Mouse (Mus musculus): ENCODE data around the gene Lgr4. TPM values are rescaled to one million over a fixed set of nuclear protein-coding genes. Genes with fewer than 3 reads are reported as not detected.

The Lgr4 gene
- total RNA-seq, 2 experiments from 2014 or later = 108 to 133 TPM

DNA sequence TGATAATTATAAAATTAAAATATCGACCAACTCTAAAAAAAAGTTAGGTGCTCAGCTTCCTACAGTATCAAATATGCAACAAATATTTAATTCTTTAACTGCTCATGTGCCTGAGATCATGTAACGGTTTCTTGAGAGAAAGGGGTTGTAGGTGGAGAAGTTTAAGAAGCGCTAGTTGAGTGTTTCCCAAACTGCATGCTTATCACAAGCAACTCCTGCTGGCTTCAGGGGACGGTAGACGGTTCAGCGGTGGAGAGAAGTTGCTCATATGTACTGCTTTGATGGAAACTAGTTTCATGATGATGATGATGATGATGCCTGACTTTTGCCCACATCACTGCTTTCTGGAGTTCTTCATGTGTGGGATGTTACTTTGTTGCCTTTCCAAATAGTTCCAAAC, 29.0 kb downstream of the Lgr4 start:
- no peak for DNase-seq (ENCODE audit: low spot score in 2 of 2)

DNA sequence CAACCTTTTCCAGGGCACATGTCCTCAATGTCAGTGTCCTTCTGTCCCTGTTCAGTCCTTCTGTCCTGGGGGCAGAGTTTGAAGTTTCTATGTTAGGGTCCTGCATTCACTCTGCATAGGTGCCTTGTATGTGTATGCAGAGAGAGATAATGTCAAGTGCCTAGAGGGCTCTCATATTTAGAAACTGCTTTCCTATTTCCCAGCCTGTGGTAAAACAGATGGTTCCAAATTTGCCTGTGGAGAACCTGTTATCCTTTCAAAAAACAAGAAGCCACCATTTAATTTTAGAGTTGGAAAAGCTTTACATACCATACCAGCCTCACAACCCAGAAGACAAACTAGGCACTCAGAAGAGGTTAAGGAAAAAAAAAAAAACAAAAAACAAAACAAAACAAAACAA, 32.1 kb downstream of the Lgr4 start:
- no peak for DNase-seq (ENCODE audit: low spot score in 2 of 2)

DNA sequence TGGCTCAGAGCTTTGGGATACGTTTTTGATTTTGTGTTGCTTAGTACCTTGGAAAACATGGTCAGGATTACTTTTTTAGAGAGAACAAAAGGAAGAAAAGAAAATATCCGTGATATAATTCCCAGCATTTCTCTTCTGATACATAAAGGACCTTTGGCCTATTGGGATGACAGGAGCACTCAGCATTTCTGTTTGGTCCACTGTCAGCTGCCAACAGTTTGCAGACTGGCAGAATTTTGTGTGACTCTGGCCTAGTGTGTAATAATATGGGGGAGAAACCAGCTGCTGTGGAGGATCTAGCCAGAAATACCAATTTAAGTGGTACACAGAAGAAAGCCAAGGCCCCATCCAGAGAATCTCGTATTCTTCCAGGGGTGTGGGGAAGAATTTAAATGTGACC, 32.9 kb downstream of the Lgr4 start:
- no peak for DNase-seq (ENCODE audit: low spot score in 2 of 2)

DNA sequence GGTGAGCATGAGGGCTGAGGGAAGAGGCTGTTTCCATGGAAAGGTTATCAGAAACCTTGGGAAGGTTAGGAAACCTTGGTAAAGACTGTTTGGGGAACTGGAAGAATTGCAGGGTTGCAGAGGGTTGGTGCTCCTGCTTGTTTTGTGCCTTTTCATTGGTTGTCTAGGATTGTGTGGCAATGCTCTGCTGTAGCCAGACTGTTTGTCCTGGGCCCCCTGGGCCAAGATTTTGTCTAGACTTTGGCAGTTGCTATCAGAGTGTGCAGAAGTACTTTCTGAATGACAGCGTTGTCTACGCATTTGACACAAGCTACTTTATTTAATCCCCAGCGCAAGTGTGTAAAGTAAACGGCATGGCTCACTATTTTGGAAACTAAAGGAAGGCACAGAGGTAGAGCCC, 33.6 kb downstream of the Lgr4 start:
- DNase-seq (ENCODE audit: low spot score in 2 of 2) = no peak

DNA sequence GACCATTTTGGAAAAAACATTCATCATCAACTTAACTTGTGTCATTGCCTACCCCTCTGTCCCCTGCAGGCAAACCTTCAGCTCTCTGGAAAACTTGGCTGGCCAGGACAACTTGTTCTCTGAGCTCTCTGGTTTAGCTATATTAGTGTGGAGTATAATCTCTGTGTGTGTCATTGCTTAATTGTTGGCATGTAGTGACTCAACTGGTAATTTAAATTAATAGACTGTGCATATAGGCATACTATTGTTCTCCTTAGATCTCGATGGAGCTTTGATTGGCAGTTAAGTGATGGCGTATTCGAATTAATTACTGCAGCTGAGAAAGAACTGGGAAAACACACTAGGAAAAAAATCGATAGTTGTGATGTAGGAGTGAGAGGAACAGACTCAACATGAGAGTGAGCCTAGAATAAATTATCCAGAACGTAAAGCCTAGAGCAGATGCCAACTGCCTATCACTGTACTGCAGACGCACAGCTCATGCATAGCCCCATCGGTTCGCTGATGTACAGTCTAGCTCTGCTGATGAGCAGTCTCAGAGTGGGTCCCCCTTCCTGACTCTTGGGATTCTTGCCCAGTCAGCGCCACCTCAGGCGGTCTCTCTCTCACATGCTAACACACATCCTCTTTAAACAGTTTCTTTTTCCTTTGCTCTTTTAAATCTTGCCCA, 35.7 kb downstream of the Lgr4 start:
- DNase-seq (ENCODE audit: low spot score in 2 of 2) = no peak

DNA sequence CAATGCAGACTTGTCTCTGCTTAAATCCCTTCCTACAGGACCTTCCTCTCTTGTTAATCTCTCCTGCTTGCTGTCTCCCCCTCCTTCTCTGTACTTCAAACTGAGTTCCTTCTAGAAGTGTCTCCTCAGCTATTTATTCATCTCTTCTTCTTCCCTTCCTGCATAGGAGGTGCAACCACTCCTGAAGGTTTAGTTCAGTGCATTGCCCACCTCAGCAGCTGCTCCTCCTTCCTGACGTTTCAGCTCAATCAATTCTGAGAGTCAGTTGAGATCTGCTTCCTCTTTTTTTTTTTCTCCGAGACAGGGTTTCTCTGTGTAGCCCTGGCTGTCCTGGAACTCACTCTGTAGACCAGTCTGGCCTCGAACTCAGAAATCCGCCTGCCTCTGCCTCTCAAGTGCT, 36.4 kb downstream of the Lgr4 start:
- no peak for DNase-seq (ENCODE audit: low spot score in 2 of 2)

DNA sequence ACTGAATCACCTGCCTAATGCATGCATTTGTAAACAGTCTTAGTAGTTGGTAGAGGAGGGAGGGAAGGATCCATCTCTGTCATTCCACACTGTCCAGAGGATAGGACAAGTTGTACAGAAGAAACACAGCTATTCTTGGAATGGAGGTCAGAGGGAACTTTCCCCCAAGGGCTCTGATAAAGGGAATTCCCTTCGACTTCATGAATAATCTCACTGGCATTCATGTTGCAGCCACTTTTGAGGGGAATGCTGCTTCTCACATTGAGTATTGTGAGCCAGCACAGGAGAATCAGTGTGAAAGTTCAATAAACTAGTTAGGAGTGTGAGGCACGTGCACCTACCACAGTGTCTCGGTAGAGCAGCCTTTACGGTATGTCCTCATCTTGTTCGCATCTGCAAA, 37.6 kb downstream of the Lgr4 start:
- no peak for DNase-seq (ENCODE audit: low spot score in 2 of 2)

DNA sequence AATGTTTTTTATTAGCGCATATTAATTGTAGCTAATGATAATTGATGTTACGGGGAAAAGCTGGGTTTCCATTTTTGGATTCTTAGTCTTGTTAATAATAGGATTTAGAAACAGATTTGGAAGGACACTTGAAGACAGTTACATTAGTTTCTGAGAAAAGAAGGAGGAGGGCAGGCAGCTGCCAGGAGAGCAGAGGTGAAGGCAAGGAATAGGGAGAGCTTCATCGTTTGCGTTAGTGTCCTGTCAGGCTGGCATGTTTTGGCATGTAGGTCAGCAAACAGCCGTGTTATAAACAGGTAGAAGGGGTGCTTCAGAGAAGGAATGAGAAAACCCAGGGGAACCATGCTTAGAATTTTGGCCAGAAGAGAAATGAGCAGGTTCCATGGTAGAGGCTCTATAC, 38.5 kb downstream of the Lgr4 start:
- DNase-seq (ENCODE audit: low spot score in 2 of 2) = no peak

DNA sequence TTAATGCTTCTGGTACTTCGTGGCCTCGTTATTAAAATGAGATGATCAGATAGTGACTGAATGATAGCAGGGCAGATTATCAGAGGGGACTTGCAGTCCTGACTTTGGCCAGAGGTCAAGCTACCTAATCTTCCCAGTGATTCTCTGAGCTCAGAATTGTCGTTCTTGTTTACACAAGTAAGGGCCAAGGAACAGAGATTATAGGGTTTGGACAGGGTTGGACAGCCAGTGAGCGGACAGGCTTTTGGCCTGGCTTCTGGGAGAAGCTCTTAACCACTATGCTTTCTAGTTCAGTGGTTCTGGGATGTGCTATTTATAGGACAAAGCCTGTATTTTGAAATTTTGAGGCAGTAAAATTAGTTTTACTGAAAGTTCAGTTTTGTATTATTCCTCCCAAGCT, 39.3 kb downstream of the Lgr4 start:
- no peak for DNase-seq (ENCODE audit: low spot score in 2 of 2)

DNA sequence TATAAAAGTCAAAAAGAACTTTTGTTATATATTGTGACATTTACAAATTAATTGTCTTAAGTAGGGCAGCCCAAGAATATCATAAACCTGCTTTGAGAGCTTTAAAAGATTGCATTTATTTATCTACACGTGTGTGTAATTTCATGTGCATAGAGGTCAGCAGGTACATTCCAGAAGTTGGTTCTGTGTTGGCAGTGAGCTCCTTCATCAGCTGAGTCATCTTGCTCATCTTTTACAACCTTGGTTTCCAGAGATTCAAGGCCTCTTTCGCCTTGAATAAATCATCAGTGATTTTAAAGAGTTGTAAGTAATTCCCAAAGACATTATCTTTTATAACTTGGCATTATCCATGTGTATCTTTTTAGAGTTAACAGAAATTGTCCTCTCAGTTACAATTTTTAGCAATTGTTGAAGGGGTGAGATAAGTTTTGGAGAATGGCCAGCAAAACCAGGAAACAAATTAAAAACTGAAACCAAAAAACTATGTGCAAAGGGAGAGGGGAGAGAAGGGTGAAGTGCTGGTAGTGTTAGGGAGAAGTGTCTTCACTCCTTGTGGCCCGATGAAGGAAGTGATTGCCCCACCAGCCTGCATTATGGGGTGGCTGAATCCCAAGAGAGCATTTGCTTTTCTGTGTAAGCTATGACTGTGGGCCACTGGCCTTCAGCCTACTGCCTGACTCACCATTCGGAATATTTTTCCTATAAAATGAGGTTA, 41.4 kb downstream of the Lgr4 start:
- DNase-seq (ENCODE audit: low spot score in 2 of 2) = no peak

DNA sequence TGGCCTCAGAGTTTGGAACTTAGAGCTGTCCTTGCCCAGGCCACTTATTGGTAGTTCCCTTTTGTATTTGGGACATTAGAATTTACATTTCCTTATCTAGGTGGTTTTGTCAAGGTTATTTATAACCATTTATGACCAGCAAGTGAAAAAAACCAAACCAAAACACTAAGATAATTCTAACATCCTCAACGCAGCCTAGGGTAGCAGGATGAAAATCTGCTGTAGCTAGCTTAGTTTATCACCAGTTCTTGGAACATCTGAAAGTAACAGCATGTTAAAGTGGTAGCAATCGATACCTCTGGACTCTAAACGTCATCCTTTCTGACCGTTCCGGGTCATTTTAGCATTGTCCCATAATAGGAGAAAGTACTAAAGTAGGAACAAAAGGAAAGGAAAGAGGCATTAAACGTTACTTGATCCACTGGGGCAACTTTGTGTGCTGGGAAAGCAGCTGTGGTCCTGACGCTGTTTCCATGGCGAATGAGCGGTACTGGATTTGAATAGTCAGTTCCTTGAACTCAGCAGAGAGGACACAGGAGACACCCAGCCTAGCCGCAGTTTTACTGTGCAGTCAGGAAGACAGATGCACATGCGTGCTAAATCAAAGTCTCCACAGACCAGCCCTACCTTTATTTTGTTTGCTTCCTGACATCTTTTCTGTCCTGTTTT, 42.1 kb downstream of the Lgr4 start:
- no peak for DNase-seq (ENCODE audit: low spot score in 2 of 2)

DNA sequence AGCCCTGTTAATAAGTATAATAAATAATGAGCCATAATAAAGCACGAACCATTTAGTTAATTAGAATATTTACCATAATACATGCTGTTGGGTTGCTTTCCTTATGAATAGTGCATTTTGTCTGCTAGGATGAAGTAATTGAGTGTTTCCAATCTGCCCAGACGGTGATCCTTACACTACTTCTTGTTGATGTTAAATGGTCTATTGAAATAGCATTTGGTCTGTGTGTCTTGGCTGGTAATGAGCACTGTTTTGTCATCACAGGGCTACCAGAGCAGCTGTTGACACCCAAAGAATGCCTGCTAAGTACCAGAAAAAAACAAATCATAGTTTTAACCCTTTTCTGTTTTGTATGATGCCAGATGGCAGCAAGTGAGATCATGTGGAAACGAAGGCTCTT, 42.8 kb downstream of the Lgr4 start:
- no peak for DNase-seq (ENCODE audit: low spot score in 2 of 2)

DNA sequence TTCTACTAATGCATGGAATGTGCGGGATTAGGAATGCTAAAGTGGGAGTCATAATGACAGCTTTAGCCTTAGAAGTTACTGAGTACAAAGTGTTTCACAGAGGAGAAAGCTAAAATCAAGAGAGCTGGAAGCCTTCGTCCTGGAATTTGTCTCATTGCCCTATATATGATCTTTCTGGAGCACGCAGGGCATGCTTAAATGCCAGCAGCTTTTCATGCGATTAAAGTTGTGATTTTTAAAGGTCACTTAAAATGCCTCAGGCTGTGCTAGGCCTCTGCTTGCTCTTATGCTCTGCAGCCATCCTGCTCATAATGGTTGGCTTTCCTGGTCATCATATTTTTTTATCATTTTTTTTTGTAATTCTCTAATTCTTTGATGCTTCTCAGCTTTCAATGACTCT, 43.7 kb downstream of the Lgr4 start:
- no peak for DNase-seq (ENCODE audit: low spot score in 2 of 2)

DNA sequence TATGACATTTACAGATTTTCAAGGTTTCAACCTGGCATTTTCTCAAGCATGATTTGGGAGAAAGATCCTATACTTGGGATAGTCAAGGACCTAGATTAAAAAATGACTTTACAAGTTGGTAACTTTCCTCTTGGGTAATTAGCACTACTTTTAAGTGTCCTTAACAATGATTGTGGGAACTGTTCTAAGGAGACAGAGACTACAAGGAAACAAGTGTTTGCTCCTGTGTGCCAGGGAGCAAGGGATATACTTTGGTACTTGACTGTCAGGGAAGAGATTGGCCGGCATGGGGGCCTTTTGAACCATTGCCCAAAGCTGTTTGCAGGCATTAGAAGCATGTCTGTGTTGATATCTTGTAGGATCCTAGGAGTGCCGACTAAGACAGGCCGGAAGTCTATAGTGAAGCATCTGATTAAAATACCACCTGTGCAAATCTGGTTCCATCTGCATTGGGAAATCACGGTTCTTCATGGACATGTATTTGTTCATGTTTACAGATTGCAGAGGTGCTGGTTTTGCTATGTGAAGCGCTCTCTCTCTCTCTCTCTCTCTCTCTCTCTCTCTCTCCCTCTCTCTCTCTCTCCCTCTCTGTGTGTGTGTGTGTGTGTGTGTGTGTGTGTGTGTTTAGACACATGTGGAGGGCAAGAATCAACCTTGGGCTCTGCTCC, 46.3 kb downstream of the Lgr4 start:
- DNase-seq (ENCODE audit: low spot score in 2 of 2) = no peak

DNA sequence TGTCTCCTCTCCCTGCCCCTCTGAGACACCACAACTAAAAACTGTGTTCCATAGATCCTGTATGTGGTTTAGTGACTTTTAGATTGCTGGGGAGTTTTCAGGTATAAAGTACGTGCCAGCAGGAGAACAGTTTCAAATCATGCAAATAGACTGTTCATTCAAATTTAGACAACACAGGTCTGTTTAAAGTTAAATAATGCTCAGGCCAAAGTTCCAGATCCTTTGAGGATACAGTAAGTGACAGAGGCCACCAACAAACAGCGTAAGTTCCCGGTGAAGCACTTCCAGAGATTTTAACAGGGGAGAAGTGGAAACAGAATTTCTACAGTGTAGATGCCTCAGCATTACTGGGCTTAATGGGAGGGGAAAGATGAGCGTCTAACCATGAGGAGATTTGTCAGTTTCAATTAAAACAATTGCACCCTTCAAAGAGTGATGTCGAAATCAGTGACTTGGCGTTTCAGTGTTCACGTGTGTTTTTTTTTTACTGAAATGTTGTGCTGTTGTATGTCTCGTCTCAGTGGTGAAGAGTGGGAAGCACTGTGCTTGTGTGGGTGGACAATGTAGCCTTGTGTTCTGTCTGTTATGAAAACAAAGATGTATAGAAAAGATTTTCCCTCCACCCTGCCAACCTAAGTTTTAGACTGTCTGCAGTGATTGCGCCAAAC, 48.4 kb downstream of the Lgr4 start:
- DNase-seq (ENCODE audit: low spot score in 2 of 2) = no peak

DNA sequence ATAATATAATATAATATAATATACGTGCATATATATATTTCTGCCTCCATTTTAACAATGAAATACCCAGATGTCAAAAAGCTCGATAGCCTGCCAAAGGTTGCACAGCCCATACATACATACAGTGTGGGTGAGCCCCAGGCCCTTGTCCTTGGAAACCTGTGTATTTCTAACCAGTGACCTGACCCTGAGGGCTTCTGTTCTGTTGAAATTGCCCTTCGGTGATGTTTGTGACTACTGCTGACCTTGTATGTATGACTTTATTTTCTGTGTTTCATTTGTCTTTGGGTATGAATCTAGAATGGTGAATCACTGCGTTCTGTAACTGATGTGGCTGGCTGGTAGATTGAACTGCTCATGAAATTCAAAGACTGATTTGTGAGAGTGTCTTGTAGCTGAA, 49.4 kb downstream of the Lgr4 start:
- DNase-seq (ENCODE audit: low spot score in 2 of 2) = no peak

DNA sequence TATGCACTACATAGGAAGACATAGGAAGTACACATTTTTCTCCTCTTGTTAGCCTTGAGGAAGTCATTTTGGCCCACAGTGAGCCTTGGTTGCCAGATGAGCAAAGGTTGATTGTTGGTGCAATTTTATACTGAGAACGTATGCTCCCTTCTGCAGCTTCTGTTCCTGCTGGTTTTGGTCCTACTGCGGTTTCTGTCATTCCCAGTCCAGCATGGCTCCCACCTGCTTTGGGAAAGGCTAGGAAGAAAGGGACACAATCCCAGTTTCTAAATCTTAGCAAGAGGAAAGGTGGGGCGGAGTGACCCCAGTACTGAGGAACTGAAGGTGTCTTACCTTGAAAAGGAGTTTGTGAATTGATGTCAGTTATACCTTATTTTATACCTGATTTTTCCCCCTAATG, 51.9 kb downstream of the Lgr4 start:
- DNase-seq (ENCODE audit: low spot score in 2 of 2) = no peak

DNA sequence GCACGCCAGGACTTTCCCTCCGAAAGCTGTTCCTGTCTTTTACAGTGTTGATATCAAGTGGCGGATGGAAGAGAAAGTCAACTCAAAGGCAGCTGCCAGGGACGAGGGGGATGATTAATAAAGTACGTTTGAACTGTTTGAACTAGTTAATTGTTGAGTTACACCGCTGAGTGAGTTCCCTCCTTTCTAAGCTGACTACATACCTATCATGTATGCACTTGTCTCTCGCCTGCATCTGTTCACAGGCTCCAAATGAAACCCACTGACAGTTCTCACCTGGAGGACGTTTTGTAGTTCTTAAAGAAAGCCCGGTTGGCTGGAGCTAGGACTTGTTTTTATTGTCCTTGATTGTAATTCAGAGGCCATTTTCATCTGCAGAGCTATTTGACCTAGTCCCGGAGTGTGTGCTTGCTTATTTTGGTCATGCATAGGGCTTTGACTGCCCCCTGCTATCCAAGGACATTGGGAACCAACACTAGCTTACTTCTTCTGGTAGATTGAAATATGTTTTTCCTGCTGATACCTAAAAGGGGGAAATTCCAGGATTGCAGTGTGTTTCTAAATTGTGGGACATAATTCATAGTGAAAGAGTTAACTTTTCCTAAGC, 52.6 kb downstream of the Lgr4 start:
- DNase-seq (ENCODE audit: low spot score in 2 of 2) = no peak

DNA sequence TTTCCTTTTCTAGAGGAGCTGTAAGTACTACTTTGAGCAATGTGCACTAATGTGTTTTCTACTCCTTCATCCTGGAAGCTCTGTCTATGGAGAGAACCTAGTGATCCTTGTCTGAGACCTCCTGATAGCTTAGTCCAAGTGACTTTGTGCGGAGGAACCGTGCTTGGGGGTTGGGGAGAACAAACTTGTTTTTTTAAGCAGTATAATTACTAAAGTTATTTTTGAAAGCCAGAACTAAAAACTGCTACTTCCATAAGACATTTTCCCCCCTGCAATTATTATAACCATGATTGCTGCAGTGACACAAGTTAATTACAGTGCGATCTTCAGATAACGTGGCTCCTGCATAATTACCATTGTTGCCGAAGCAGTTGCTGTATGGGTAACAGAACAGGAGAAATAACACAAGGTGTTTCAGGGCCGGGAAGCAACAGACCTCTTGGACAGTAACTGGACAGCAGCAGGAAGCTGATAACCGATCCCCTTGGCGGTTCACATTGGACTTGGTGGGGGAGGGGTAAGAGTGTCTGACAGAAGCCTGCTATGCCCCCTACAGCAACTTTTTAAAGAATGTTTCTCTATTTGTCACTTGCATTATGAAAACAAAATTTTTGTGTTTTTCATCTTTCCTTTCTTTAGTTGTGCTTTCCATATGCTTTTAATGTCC, 53.4 kb downstream of the Lgr4 start:
- no peak for DNase-seq (ENCODE audit: low spot score in 2 of 2)

DNA sequence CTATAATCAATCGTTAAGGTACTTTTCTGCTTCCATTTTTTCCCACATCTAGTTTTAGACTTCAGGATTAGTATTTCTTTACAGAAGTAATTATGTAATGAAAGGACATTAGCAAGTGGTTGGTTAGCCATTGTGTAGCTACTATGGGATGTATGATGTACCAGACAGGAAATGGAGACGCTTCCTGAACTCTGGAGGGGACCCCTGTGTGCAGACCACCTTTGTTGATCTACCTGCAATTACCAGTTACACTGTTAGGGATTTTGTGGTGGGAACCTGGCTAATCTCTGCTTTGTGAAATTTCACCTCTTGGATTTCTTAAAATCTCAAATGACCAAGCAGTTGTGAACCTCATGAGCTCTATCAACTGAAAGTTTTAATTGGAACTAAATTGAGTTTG, 54.9 kb downstream of the Lgr4 start:
- no peak for DNase-seq (ENCODE audit: low spot score in 2 of 2)

DNA sequence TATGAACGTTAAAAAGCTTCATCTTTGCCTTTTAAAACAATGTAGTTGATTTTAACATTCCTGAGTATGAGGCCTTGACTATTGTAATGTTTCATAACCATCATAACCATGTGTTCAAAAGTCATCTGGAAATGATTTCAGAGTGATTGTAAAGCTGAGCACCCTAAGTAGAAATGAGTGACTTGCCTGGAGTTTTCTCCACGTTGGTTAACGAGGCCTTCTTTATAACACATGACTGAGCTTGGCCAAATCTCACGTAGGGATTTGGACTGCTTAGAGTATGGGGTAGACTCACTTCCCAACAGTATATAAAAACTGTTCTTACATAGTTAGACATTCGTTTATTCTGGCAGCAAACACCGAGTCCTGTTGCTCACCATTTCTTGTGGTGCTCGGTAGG, 55.5 kb downstream of the Lgr4 start:
- DNase-seq (ENCODE audit: low spot score in 2 of 2) = no peak

All from adrenal gland, postnatal 4 days (tissue).